Mouse (Mus musculus): ENCODE measurements around the gene Emp2. TPM values are rescaled to one million over a fixed set of nuclear protein-coding genes. Genes with fewer than 3 reads are reported as not detected.

Gene Emp2
- polyA plus RNA-seq, 1 experiment from 2014 or later = 14.1 TPM

DNA sequence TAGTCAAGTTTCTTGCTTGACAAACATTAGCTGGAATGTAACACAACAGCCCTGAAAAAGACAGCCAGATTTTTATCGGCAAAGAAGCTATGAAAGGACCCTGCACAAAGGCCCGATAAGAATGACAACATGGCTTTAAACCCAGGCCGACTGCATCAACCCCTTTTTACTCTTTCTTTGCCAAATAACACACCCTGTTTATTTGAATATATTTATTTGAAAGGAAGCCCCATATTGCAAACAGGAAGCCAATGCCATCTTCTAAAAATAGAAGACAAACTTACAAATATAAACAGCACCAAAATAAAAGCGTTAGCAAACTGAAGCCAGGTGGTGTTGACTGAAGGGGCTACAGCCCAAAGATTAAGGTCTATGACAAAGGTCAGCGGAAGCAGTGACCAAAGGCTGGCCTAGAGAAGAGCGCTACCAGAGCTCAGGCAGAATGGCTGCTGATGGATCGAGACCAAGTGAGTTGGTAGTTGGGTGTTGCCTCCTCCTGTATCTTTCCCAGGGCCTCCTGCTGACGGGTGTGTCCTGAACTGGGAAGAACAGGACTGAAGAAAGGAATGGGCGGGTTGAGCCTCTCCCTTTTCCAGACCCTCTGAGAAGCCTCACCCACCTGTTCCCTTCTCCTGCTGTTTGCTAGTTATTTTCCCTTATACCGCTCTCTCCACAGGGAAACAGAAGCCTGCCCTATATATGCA, 2.9 kb upstream of the Emp2 start:
- no peak for DNase-seq (ENCODE audit: low read depth, low spot score)
- in situ Hi-C loops (cut with MboI; ENCODE audit: low pct_unique_long_range_greater_than_20kb) = no loop called here
- TF ChIP-seq CTCF (IDR thresholded peaks at IDR 0.05) = no peak
- CTCF ChIA-PET = interaction anchor here (1.1 to 1.2 kb wide), 2 partner anchors 10 to 37 kb away, joined by 3 read pairs; no protein-coding TSS in a partner anchor
- POLR2A ChIA-PET = no interaction called here
- ATAC-seq = no peak
- H3K27me3 ChIP-seq = no peaks in the 10 kb centered on the region

DNA sequence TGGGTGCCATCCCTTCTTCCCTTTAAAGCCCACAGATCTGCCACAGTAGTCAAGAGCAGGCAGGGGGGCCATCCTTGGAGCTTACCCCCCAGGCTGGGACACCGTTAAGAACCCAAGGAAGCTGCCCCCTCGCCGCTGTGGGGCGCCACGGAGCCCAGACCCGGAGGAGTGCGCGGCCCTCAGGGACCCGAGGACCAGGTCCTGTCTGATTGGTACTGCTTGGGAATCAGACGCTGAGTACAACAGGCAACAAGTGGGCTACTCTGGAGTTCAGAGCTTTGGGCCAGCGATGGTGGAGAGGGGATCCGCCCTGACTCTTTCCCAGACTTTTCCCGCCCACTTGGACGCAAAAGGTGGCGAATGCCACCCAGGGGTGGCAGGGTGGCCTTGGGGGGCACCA, 542 bp downstream of the Emp2 start:
- in situ Hi-C loops (cut with MboI; ENCODE audit: low pct_unique_long_range_greater_than_20kb) = no loop called here
- ATAC-seq (peak; percentile 33), DNase-seq (ENCODE audit: low read depth, low spot score) (no peak)
- no peaks in the 10 kb centered on the region for H3K27me3 ChIP-seq
- ChIA-PET CTCF (interaction anchor here (0.7 to 1.1 kb wide), 3 partner anchors 12 to 37 kb away, joined by 3 read pairs; no protein-coding TSS in a partner anchor), POLR2A (no interaction called here)
- TF ChIP-seq CTCF (IDR thresholded peaks at IDR 0.05) = no peak

DNA sequence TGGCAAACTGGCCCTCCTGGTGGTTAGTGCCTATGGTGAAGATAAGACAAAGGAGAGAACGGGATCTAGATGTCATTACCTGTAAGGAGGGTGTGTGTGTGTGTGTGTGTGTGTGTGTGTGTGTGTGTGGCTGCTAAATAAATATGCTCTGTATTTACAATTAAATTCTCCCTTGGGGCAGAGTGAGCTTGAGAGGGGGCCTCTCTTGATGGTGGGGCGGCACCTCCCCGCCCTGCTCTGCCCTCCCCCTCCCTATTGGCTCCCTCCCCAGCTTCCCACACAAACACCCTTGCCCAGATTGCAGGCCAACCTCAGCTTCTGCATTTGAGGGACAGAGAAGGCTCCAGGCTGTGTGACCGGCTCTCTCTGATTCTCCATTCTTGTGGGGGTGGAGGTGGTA, 1.8 kb downstream of the Emp2 start:
- H3K27me3 ChIP-seq = no peaks in the 10 kb centered on the region
- CTCF ChIA-PET = no interaction called here
- in situ Hi-C loops (cut with MboI; ENCODE audit: low pct_unique_long_range_greater_than_20kb) = no loop called here
- TF ChIP-seq CTCF (IDR thresholded peaks at IDR 0.05) = no peak
- DNase-seq (ENCODE audit: low read depth, low spot score) = no peak
- ATAC-seq = no peak
- POLR2A ChIA-PET = no interaction called here

DNA sequence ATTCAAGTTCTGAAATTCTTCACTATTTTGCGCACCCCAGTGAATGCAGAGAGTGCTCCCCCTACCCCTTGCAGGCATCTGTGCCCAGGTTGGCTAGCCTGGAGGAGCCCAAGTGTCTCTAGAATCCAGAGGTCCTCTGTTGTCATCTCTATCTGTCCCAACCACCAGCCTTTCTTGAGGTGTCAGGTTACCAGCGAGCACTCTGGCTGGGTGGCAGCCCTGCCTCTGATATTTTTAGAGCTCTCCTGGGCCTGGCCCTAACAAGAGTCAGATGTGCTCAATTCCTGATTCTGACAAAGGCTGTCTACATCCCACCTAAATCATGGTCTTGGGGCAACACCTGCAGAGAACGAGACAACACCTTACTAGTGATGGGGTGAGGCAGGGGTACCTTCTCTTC, 2.7 kb downstream of the Emp2 start:
- POLR2A ChIA-PET = no interaction called here
- H3K27me3 ChIP-seq = no peaks in the 10 kb centered on the region
- ATAC-seq (no peak), DNase-seq (ENCODE audit: low read depth, low spot score) (no peak)
- no peak for TF ChIP-seq CTCF (IDR thresholded peaks at IDR 0.05)
- CTCF ChIA-PET = no interaction called here
- in situ Hi-C loops (cut with MboI; ENCODE audit: low pct_unique_long_range_greater_than_20kb) = no loop called here

DNA sequence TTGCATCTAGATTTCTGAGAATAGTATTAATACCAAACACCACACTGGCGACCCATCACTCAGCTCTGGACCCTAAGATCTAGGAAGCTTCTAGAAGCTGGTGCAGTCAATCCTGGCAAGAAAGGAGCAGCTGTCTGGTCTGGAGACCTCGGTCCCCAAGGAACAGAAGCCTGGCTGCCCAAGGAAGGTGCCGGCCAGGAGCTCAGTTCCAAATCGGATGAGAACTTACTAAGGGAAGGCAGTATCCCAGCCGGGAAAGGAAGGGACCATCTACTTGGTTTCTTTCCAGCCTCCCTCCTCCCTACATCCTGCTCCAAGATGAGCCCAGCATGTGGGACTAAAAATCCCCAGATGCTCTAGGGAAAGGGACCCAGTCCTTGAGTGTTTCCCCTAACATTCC, 3.3 kb downstream of the Emp2 start:
- no peak for TF ChIP-seq CTCF (IDR thresholded peaks at IDR 0.05)
- CTCF ChIA-PET = no interaction called here
- no peaks in the 10 kb centered on the region for H3K27me3 ChIP-seq
- ATAC-seq (no peak), DNase-seq (ENCODE audit: low read depth, low spot score) (no peak)
- in situ Hi-C loops (cut with MboI; ENCODE audit: low pct_unique_long_range_greater_than_20kb) = no loop called here
- POLR2A ChIA-PET = no interaction called here

DNA sequence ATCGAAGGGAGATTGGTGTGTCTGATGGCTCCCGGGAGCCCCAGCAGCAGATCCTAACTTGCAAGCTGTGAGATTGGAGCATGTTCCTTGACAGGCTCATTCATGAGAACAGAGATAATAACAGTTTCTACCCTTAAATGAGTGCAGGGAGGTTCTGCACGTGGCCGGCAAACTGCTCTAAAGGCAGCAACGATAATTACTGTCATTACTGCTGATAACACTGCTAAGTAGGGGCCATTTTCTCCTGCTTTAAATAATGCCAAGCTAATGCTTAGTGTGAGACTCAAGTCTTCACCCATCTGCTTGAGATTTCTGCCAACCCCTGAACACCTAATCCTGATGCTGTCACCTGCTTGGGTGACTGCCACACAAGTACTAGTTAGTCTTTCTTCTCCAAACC, 6.4 kb downstream of the Emp2 start:
- ChIA-PET CTCF (no interaction called here), POLR2A (no interaction called here)
- in situ Hi-C loops (cut with MboI; ENCODE audit: low pct_unique_long_range_greater_than_20kb) = no loop called here

DNA sequence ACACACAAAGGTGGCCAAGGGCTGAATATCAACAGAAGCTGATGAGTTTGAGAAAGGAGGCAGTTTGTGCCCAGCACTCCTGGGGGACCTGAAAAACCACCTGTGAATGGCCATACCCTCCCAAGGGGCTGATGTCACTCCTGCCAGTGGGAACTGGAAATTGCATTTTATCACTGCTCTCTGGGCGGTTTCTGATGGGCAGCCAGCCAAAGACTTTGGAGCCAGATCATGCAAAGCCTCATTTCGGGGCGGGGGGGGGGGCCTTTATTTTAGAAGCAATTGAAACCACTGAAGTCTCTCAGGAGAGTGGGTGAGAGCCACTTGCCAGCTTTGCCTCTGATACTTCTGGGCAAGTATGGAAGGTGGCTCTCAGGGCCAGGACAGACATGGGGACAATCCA, 7.7 kb downstream of the Emp2 start:
- ATAC-seq (no peak), DNase-seq (ENCODE audit: low read depth, low spot score) (no peak)
- in situ Hi-C loops (cut with MboI; ENCODE audit: low pct_unique_long_range_greater_than_20kb) = no loop called here
- ChIA-PET POLR2A (no interaction called here), CTCF (no interaction called here)
- H3K27me3 ChIP-seq = no peaks in the 10 kb centered on the region
- TF ChIP-seq CTCF (IDR thresholded peaks at IDR 0.05) = no peak

More for the DNA sequence above, 6.4 kb downstream of the Emp2 start:
- no peak for ATAC-seq
- no peaks in the 10 kb centered on the region for H3K27me3 ChIP-seq
- TF ChIP-seq CTCF (IDR thresholded peaks at IDR 0.05) = no peak
- DNase-seq (ENCODE audit: low read depth, low spot score) = no peak

DNA sequence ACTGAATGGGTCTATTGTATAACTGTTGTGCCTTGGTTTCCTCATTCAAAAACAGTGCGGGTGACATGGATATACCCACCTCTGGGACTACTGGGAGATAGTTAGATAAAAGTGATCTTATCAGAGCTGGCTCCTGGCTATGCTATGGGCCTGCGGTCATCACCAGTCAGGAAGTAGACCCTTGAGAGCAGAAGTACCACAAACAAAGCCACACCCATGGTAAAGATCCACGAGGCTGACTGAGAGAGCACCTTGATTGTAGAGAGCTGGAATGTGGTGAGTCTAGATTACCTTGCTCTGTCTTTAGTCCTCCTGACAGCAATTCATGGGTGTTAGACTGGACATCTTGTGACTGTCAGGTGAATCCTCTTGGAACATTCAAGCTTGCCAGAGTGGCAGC, 12.4 kb downstream of the Emp2 start:
- in situ Hi-C loops (cut with MboI; ENCODE audit: low pct_unique_long_range_greater_than_20kb) = no loop called here
- POLR2A ChIA-PET = no interaction called here
- CTCF ChIA-PET = interaction anchor here (0.8 kb wide), 1 partner anchor 12 kb away, joined by 3 read pairs; no protein-coding TSS in a partner anchor
- ATAC-seq (no peak), DNase-seq (ENCODE audit: low read depth, low spot score) (no peak)
- no peak for TF ChIP-seq CTCF (IDR thresholded peaks at IDR 0.05)
- H3K27me3 ChIP-seq = no peaks in the 10 kb centered on the region

DNA sequence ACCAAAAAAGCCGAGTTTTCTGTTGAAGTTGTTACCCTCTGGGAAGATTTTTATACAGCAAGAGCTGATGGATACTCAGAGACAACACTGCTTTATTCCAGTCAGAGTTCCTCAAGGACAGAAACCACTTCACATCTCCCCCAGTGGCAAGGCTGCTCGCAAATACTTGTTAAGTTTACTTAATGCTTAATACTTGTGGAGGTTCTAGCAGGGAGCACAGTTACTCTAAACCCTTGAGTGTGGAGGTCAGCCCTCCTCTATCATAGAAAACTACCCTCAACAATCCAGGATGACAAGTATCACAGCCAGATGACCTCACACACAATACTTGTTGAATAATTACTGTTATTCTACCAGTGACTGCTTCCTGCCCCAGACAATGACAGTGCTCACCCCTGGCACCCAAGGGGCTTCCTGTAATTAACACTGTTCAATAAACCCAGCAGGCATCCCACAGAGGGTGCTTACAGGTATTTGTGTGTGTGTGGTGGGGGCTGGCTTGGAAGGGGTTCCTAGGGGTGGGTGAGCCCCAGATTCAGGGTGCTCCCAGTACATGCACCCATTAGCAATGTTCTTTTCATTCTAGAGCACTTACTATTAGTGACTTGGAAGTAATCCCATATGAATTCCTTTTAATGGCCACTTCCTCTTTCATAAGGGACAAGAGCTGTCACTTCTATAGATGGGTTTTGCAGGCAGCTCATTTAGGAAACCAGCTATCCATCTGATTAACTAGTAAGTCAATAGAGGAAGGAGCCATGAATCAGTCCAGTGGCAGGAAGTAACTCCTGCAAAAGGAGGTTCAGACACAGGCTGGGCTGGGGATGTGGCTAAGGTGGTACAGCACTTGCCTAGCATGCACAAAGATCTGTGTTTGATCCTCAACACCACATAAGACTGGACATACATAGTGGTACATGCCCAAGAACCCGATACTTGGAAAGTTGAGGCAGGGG, 13.3 kb downstream of the Emp2 start:
- no peak for ATAC-seq
- ChIA-PET POLR2A (no interaction called here), CTCF (no interaction called here)
- in situ Hi-C loops (cut with MboI; ENCODE audit: low pct_unique_long_range_greater_than_20kb) = no loop called here
- no peak for TF ChIP-seq CTCF (IDR thresholded peaks at IDR 0.05)
- H3K27me3 ChIP-seq = no peaks in the 10 kb centered on the region
- no peak for DNase-seq (ENCODE audit: low read depth, low spot score)

DNA sequence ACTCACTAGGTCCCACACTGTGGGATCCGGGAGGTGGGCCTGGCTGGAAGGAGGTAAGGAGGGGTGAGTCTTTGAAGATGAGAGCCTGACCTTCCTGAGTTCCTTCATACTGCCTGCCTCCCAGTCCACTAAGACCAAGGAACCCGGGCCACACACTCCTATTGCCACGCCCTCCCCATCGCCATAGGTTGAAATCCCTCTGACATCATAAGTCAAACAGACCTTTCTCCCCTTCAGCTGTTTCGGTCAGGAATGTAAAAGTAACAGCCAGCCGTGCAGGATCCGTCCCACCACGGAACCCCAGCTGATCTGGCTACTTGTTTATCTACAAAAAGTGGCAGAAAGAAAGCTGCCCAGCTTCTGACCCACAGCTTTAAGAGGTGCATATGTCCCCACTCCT, 14.1 kb downstream of the Emp2 start:
- POLR2A ChIA-PET = no interaction called here
- no peak for DNase-seq (ENCODE audit: low read depth, low spot score)
- no peaks in the 10 kb centered on the region for H3K27me3 ChIP-seq
- TF ChIP-seq CTCF (IDR thresholded peaks at IDR 0.05) = no peak
- CTCF ChIA-PET = no interaction called here
- in situ Hi-C loops (cut with MboI; ENCODE audit: low pct_unique_long_range_greater_than_20kb) = no loop called here
- ATAC-seq = no peak

Measured in Patski (cell line).